Mouse (Mus musculus): Measurements from ENCODE around the gene 1700029H14Rik.

GRCm38 (mm10) chr8:13571999-13572398 lies 9.7 kb upstream of the 1700029H14Rik start:
- TF ChIP-seq CTCF (IDR thresholded peaks at IDR 0.05; ENCODE audit: extremely low read depth, insufficient read depth, insufficient read length, insufficient replicate concordance): no peak
- TF ChIP-seq POLR2A (IDR thresholded peaks at IDR 0.05; ENCODE audit: low read depth, low read length): no peak
